Mouse (Mus musculus) spleen, adult 12 weeks (tissue): ENCODE results near the gene Cnst.

Experiments
- DNase-seq: peaks from one replicate; pipeline ENCODE4 v3.0.0; 2022; ENCODE audit warnings: low spot score

Cnst gene

GRCm38 (mm10) chr1:179598386-179598785 lies 52.2 kb downstream of the Cnst start:
- no peak for DNase-seq

- no peak for DNase-seq
Measured at GRCm38 (mm10) chr1:179604526-179604925, 58.4 kb downstream of the Cnst start.

DNA sequence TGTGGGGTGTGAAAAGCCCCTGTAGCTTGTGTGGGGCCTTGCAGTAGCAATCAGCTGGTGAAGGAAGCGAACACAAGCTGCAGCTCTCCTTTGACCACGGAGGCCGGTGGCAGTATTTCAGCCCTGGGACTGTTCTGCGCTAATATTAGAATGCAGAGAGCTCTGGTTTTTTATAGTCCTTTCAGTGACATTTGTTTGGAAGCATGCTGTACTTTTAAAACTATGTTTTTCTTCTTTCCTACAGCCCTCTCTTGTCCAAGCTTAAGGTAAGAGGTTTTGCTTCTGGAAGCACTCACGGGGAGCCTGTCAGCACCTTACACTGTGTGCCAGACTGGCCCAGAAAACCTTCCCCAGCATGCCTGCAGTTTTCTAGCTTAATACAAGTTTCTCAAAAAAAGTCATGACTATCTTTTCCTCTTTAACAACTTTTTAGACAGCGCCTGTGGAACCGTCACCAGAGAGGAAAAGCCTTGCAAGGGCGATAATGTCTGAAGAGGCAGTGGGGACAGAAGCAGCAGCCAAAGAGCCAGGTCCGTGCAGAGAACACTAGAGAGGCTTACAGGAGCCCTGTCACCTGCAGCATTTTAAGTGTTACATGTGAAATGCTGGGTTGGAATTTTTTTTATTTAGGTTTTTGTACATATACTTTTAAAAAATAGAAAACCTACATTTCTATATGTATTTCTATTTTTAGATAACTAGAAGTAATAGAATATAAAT lies 60.0 kb downstream of the Cnst start:
- DNase-seq: no peak

DNA sequence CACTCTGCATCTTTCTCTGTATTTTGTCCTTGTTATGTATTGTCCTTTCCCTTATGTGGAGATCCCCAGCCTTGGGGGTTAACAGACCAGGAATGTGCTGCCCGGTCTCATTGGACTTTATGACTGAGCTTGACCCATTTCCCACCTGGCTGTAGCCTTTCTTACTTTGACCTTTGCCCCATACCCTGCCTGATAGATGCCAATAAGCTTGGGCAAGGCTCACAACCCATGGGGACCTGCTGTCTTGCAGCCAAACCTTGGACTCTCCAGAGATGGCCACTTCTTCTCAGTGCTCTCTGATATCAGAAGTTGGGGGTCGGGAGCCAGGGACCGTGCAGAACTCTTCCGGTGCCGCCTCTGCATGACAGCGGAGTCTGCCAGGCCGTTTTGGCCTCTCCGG lies 62.4 kb downstream of the Cnst start:
- no peak for DNase-seq

- no peak for DNase-seq
Measured at GRCm38 (mm10) chr1:179609724-179610505, 63.7 kb downstream of the Cnst start.

GRCm38 (mm10) chr1:179611182-179611581 lies 65.0 kb downstream of the Cnst start:
- DNase-seq: no peak

- DNase-seq: no peak
Measured at GRCm38 (mm10) chr1:179612418-179612817, 66.2 kb downstream of the Cnst start.

GRCm38 (mm10) chr1:179612986-179613505 lies 66.9 kb downstream of the Cnst start:
- DNase-seq: no peak

DNA sequence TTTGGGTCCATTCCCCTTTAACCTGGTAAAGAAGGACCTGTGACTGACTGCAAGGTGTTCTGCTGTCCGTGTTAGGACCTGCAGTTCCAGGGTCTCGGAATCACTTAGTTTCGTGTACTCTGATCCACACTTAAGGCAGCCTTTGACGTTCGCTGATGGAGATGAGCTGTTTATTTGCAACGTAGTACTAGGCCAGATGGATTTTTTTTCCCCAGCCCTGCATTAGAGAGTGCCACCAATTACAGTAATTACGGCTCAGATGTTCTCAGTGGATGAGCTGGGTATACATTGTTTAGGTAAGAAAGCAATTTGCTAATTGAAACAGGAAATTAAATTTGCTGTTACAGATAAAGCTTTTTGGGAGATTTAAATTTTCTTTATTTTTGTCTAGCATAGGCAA lies 71.3 kb downstream of the Cnst start:
- no peak for DNase-seq

- DNase-seq: no peak
Measured at GRCm38 (mm10) chr1:179622665-179623064, 76.5 kb downstream of the Cnst start.

GRCm38 (mm10) chr1:179623657-179624056 lies 77.5 kb downstream of the Cnst start:
- no peak for DNase-seq

GRCm38 (mm10) chr1:179624354-179624753 lies 78.2 kb downstream of the Cnst start:
- peak; percentile 24 for DNase-seq

- no peak for DNase-seq
Measured at GRCm38 (mm10) chr1:179627855-179628254, 81.7 kb downstream of the Cnst start.

- DNase-seq: no peak
Measured at GRCm38 (mm10) chr1:179628438-179629106, 82.4 kb downstream of the Cnst start.

- no peak for DNase-seq
Measured at GRCm38 (mm10) chr1:179629276-179629675, 83.1 kb downstream of the Cnst start.

DNA sequence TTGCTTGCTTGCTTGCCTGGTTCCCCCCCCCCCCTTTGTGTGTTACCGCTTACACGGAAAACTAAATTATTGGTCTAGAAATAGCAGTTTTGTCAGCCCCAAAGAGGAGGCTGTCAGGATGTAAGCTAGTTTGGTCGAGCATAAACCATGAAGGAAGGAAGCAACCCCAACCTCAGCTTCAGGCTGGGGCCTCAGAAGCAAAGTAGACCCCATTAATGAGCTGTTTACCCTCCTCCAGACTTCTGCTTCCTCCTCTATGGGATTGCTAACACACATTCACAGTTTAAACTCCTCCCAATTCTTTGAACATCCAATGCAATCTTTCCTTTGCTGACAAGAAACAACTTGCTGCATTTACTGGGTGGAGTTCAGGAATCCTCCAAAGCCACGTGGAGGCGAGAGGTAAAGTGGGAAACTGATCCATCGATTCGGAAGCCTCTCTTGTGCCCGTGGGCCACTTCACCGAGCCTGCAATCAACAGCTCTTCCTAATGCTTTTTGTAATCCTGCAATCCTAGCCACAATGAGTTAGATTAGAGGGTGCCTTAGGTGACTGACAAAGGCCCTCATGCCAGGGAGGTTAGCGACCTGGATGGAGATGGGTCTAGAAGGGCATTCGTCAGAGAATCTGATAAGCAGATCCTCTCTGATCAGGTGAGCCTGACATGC lies 86.7 kb downstream of the Cnst start:
- no peak for DNase-seq

DNA sequence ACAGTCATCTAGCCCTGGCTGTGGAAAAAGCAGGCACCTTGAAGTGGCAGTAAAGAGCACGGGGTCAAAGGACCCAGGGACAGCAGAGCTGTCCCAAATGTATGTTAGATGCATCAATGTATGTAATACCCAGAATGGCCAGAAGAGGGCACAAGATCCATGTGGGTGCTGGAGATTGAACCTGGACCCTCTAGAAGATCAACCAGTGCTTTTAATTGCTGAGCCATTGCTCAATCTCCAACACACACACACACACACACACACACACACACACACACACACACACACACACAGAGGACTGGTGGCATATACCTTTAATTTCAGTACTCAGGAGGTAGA lies 87.2 kb downstream of the Cnst start:
- DNase-seq: no peak

GRCm38 (mm10) chr1:179634159-179634558 lies 88.0 kb downstream of the Cnst start:
- DNase-seq: no peak

GRCm38 (mm10) chr1:179642726-179643125 lies 96.6 kb downstream of the Cnst start:
- no peak for DNase-seq

GRCm38 (mm10) chr1:179644151-179644550 lies 98.0 kb downstream of the Cnst start:
- no peak for DNase-seq

DNA sequence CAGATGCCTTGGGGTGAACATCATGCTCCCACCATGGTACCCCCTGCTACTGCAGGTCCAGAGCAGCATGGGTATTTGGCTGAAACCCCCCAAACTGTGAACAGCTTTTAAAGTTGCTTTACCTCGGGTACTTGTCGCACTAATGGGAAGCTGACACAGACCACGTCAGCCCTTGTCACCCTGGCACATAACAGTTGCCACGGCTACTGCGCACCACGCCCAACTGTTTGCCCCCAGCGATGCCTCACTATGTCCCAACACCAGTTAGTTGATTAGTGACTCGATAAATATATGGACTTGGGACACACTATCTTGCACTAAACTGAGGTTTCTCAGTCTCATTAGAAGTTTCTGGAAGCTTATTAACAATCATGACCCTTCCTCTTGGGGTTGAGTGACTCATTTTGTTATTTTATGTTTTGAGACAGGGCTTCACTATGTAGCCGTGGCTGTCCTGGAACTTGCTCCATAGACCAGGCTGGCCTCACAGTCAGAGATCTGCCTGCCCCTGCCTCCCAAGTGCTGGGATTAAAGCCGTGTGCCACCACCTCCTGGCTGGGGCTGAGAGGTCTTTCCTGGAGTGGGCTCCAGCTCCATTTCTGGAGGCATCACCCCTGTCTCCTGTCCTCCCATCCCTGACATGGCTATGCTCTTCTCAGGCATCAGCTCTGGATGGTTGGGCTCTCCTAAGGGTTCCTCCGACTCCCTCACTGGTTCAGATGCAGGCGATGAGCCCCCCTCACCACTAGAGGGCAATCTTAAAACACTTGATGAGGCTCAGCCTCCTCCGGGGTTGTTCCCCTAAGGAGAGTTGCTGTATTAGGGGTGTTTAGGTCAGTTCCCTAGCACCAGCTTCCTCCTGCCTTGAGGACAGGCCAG lies 99.2 kb downstream of the Cnst start:
- peak; percentile 29 for DNase-seq

DNA sequence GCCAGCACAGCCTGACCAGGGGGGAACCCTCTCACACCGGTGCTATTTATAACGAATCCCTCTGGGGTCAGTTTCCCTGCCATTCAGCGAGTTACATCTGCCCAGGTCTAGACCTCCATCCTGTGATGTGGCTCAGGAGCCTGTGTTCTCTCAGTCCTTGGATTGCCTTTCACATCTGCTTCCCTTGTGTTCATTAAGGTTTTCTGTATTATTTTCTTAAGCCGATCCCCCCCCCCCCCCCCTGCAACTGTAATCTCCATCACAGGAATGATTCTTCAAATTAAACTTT lies 99.8 kb downstream of the Cnst start:
- no peak for DNase-seq
